Mouse (Mus musculus): Measurements from ENCODE around the gene Uqcc1.
"Not testable (repeated sequence)": the region's sequence is repeated elsewhere in the genome, so short reads cannot be mapped to it uniquely, and the experiment has no call there.

The Uqcc1 gene

GRCm38 (mm10) chr2:155939897-155940529, 9.9 kb upstream of the Uqcc1 start:
- no peak for DNase-seq (ENCODE audit: low spot score in 2 of 2)

GRCm38 (mm10) chr2:155928711-155929345, 1.3 kb downstream of the Uqcc1 start:
- no peak for DNase-seq (ENCODE audit: low spot score in 2 of 2)

GRCm38 (mm10) chr2:155925213-155925612, 4.9 kb downstream of the Uqcc1 start:
- DNase-seq (ENCODE audit: low spot score in 2 of 2): not testable (repeated sequence)

- DNase-seq (ENCODE audit: low spot score in 2 of 2): no peak
Measured at GRCm38 (mm10) chr2:155923143-155923542, 7.0 kb downstream of the Uqcc1 start.

- DNase-seq (ENCODE audit: low spot score in 2 of 2): no peak
Measured at GRCm38 (mm10) chr2:155914684-155915083, 15.4 kb downstream of the Uqcc1 start.

GRCm38 (mm10) chr2:155903632-155904008, 26.5 kb downstream of the Uqcc1 start:
- no peak for DNase-seq (ENCODE audit: low spot score in 2 of 2)

- peak in 1 of 2 experiments; percentile 12 for DNase-seq (ENCODE audit: low spot score in 2 of 2)
Measured at GRCm38 (mm10) chr2:155902989-155903631, 27.0 kb downstream of the Uqcc1 start.

GRCm38 (mm10) chr2:155895046-155895735, 34.9 kb downstream of the Uqcc1 start:
- no peak for DNase-seq (ENCODE audit: low spot score in 2 of 2)

GRCm38 (mm10) chr2:155894307-155895045, 35.6 kb downstream of the Uqcc1 start:
- no peak for DNase-seq (ENCODE audit: low spot score in 2 of 2)

- no peak for DNase-seq (ENCODE audit: low spot score in 2 of 2)
Measured at GRCm38 (mm10) chr2:155886776-155887175, 43.3 kb downstream of the Uqcc1 start.

GRCm38 (mm10) chr2:155885271-155885697, 44.8 kb downstream of the Uqcc1 start:
- DNase-seq (ENCODE audit: low spot score in 2 of 2): no peak

GRCm38 (mm10) chr2:155882087-155882486, 48.0 kb downstream of the Uqcc1 start:
- DNase-seq (ENCODE audit: low spot score in 2 of 2): no peak

- DNase-seq (ENCODE audit: low spot score in 2 of 2): no peak
Measured at GRCm38 (mm10) chr2:155878964-155879876, 50.9 kb downstream of the Uqcc1 start.

- DNase-seq (ENCODE audit: low spot score in 2 of 2): no peak
Measured at GRCm38 (mm10) chr2:155873636-155874035, 56.5 kb downstream of the Uqcc1 start.

- no peak for DNase-seq (ENCODE audit: low spot score in 2 of 2)
Measured at GRCm38 (mm10) chr2:155872930-155873507, 57.1 kb downstream of the Uqcc1 start.

GRCm38 (mm10) chr2:155872486-155872885, 57.6 kb downstream of the Uqcc1 start:
- DNase-seq (ENCODE audit: low spot score in 2 of 2): no peak

GRCm38 (mm10) chr2:155869772-155870171, 60.3 kb downstream of the Uqcc1 start:
- DNase-seq (ENCODE audit: low spot score in 2 of 2): no peak

GRCm38 (mm10) chr2:155868320-155868719, 61.8 kb downstream of the Uqcc1 start:
- DNase-seq (ENCODE audit: low spot score in 2 of 2): no peak

GRCm38 (mm10) chr2:155863301-155863867, 66.7 kb downstream of the Uqcc1 start:
- DNase-seq (ENCODE audit: low spot score in 2 of 2): no peak
